Mouse (Mus musculus) heart, adult 2 months (tissue): ENCODE data around the gene Mx1. TPM values are rescaled to one million over a fixed set of nuclear protein-coding genes. Genes with fewer than 3 reads are reported as not detected.

ENCODE experiments used
- DNase-seq, 2 experiments: peaks; one replicate each; pipeline ENCODE4 v3.0.0; 2021
- H3K27ac ChIP-seq: fragments of 200-600 bp; 2 replicates; pipeline ENCODE4 v1.8.1; 2022
- H3K27me3 ChIP-seq: fragments of 200-500 bp; 2 replicates; pipeline ENCODE4 v1.6.1; 2012; ENCODE audit warnings: mild to moderate bottlenecking, low read length, inconsistent platforms, mixed read lengths; ENCODE audit not compliant: control insufficient read depth, insufficient read depth
- H3K36me3 ChIP-seq: fragments of 200-500 bp; 2 replicates; pipeline ENCODE4 v1.6.1; 2012; ENCODE audit warnings: low read length, inconsistent platforms; ENCODE audit not compliant: control insufficient read depth, insufficient read depth
- H3K4me1 ChIP-seq: fragments of 200-500 bp; 2 replicates; pipeline ENCODE4 v1.6.1; 2011; ENCODE audit warnings: low read length; ENCODE audit not compliant: control insufficient read depth, insufficient read depth
- H3K4me3 ChIP-seq: fragments of 200-600 bp; 2 replicates; pipeline ENCODE4 v1.8.1; 2022
- H3K79me2 ChIP-seq: fragments of 200-500 bp; replicated peaks from 2 replicates; pipeline ENCODE4 v1.6.1; 2012; ENCODE audit warnings: mild to moderate bottlenecking, inconsistent platforms, low read length, moderate library complexity, mixed read lengths; ENCODE audit not compliant: control insufficient read depth, insufficient read depth
- H3K9ac ChIP-seq: fragments of 200-500 bp; 2 replicates; pipeline ENCODE4 v1.6.1; 2012; ENCODE audit warnings: low read depth, mild to moderate bottlenecking, control low read depth, inconsistent platforms, low read length, mixed read lengths
- CTCF ChIP-seq: fragments of 200-600 bp; IDR thresholded peaks from 2 replicates; pipeline ENCODE4 v1.8.1; 2022; ENCODE audit warnings: antibody characterized with exemption, mild to moderate bottlenecking, moderate library complexity
- EP300 ChIP-seq: fragments of 200-500 bp; IDR thresholded peaks from 2 replicates; pipeline ENCODE4 v1.6.1; 2011; ENCODE audit warnings: low read depth, low read length, control low read depth; ENCODE audit not compliant: insufficient read depth
- POLR2A ChIP-seq: fragments of 200-500 bp; IDR thresholded peaks from 2 replicates; pipeline ENCODE4 v1.6.1; 2011; ENCODE audit warnings: mild to moderate bottlenecking, low read depth, low read length, control low read depth; ENCODE audit not compliant: insufficient read depth
- WGBS: fragments of 180-500 bp; shearing (Covaris S2); methylation state at CpG from one replicate; pipeline ENCODE4 v1.1.7; 2018; 5-methylcytosine and 5-hydroxymethylcytosine counted together
- intact Hi-C: fragments of 180-260 bp; cut with DNase I; formaldehyde crosslinking; loops from one replicate; pipeline ENCODE4 v1.15.1; 2025
- polyA plus RNA-seq: library from polyadenylated mRNA; depleted of rRNA; stranded (reverse); fragments of >200 nt; gene quantifications from 2 replicates; pipeline ENCODE4 v1.2.3, GENCODE M21; 2012
- total RNA-seq, 2 experiments: library from RNA; stranded (reverse); gene quantifications; 2 replicates each; pipeline ENCODE4 v1.2.3; 2021

The Mx1 gene
- total and polyA plus RNA-seq, 3 experiments: 0.59 to 2.1 (median 1.7) TPM

DNA sequence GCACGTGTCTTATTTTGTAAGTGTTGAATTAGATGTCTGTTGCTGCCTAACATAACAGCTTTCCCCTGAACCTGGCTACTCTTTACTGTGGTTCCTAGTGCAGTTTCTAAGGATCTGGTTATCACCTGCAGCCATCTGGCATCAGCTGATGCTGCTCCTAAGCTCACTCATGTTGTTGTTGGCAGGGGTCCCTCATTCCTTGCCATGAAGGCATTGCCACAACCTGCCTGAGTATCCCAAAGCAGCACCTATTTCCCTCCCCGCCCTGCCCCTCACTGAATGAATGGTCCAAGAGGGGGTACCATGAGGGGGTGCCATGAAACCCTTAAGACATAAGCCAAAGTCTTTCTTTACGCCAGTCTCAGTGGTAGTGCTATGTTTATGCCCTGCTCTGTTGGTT lies 34.7 kb downstream of the Mx1 start:
- Histone ChIP-seq H3K36me3 (no peaks in the 10 kb centered on the region), H3K27me3 (no peaks in the 10 kb centered on the region), H3K4me3 (no peak overlapping the region), H3K27ac (no peak overlapping the region), H3K9ac (no peak overlapping the region), H3K4me1 (peaks cover 2% of the 10 kb centered on the region), H3K79me2 (no peaks in the 10 kb centered on the region)
- TF ChIP-seq CTCF: no peak
- no peak for TF ChIP-seq POLR2A
- no peak for TF ChIP-seq EP300
- 84% methylated on average over 3 of the region's 3 CpGs for WGBS
- DNase-seq: no peak
- intact Hi-C loops: no loop called here

DNA sequence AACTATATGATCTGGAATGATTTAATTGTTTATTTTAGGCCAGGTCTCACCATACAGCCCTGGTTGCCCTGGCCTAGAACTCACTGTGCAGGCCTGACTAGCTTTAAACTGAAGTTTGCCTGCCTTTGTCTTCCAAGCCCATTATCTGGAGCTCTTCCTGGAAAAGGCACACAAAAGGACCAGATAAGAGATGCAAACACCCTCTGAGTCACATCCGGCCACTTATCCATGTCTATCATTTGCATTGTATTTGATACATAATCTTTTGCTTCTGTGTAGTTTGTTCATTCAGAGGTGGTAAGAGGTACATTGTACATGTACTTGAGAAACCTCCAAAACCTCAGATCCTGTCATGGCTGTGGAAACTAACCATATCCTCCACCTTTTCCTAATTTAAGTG lies 39.1 kb downstream of the Mx1 start:
- Histone ChIP-seq H3K4me3 (no peak overlapping the region), H3K79me2 (no peaks in the 10 kb centered on the region), H3K27ac (no peak overlapping the region), H3K27me3 (no peaks in the 10 kb centered on the region), H3K9ac (no peak overlapping the region), H3K4me1 (no peaks in the 10 kb centered on the region), H3K36me3 (no peaks in the 10 kb centered on the region)
- 48% methylated on average over 1 of the region's 1 CpGs for WGBS
- no peak for DNase-seq
- no peak for TF ChIP-seq CTCF
- no peak for TF ChIP-seq POLR2A
- intact Hi-C loops: no loop called here

DNA sequence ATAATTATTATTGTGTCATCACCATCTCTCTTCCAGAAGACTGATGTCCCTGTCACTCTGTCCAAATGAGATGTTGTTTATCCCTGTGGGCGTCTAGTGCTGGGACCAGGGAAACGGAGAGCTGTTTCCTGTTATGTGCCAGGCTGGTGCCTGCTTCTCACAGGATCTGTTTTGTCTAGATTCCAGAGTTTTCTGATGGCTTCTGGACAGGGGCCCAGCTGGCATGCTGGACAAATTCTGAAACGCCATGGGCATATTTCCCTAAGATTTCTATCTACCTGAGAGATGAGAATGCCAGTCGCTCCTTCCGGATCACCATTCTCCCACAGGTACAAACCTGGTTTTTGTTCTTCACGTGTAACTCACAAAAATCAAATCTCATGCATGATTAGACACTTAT lies 41.0 kb downstream of the Mx1 start:
- Histone ChIP-seq H3K4me3 (no peak overlapping the region), H3K36me3 (no peaks in the 10 kb centered on the region), H3K9ac (no peak overlapping the region), H3K27ac (no peak overlapping the region), H3K4me1 (no peaks in the 10 kb centered on the region), H3K79me2 (no peaks in the 10 kb centered on the region), H3K27me3 (no peaks in the 10 kb centered on the region)
- 75% methylated on average over 6 of the region's 6 CpGs for WGBS
- TF ChIP-seq POLR2A: no peak
- TF ChIP-seq EP300: no peak
- DNase-seq: no peak
- intact Hi-C loops: no loop called here

DNA sequence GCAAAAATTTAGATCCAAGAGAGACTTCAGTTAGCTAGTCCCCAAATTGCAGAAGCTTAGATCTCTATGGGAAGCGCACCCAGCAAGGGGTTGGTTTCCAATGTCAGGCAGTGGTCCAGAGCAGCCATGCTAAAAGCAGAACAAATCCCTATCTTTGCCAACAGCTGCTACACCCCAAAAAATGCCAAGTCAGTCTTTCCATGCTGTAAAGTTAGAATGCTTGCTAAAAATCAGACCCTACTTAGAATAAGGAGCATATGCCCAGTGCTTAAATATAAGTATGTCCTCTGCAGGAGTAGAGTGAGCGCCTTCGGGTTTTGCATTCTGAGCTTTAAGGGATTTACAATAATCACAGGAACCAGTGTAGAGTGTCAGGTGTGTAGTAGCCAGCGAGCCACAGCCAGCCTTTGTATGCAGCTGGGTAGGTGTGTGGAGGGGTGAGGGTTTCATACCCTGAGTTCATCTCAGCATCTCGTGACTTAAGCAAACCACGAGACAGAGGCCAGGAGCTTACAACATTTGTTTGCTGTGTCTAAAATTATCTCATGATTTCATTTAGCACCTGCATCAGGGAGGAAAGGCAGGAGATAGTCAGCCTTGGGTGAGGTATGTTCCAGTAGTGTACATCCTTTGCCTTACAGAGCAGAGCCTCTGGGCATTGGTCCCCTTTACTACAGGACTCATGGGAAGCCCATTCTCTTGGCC lies 43.8 kb downstream of the Mx1 start:
- intact Hi-C loops: loop anchor here (5.0 kb wide), 2 partner anchors 62 to 107 kb away; partner anchors contain the start of gene Bace2
- TF ChIP-seq EP300: no peak
- no peak for TF ChIP-seq CTCF
- no peak for TF ChIP-seq POLR2A
- Histone ChIP-seq H3K79me2 (no peaks in the 10 kb centered on the region), H3K36me3 (no peaks in the 10 kb centered on the region), H3K9ac (no peak overlapping the region), H3K4me1 (no peaks in the 10 kb centered on the region), H3K27ac (no peak overlapping the region), H3K27me3 (no peaks in the 10 kb centered on the region), H3K4me3 (no peak overlapping the region)
- no peak for DNase-seq
- 81% methylated on average over 6 of the region's 6 CpGs for WGBS

DNA sequence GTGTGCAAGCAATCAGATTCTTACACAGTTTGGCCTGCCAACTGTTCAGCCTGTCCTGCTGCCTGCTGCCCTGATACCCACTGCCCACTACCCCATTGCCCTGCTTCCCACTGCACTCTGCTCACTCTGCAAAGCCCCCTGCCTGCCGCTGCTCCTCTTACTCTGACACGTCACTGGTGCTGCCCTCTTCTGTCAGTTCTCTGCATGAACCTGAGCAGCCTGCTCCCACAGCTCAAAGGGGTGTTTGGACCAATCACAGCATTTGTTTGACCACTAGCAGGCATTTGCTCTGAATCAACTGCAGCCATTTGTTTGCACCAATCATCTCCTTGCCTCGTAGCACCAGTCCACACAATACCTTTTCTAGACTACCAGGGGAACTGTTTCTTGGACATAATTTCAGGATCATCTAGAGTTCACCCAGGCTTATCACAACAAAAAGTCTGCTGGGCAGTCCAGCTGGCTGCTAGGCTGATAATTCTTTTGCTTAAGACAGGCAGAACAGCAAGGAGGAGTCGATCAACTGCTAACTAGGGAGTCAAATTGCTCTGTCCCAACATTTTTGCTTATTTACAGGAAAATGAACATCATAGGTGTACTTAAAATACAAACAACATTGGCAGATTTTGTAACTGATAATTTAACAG lies 44.7 kb downstream of the Mx1 start:
- no peaks in the 10 kb centered on the region for H3K79me2 ChIP-seq
- H3K36me3 ChIP-seq: no peaks in the 10 kb centered on the region
- intact Hi-C loops: loop anchor here (5.0 kb wide), 2 partner anchors 61 to 106 kb away; partner anchors contain the start of gene Bace2
- TF ChIP-seq CTCF (peak; percentile 70), POLR2A (no peak), EP300 (no peak)
- no peak overlapping the region for H3K27ac ChIP-seq
- H3K4me3 ChIP-seq: no peak overlapping the region
- DNase-seq: peak; percentile 44 to 49
- no peaks in the 10 kb centered on the region for H3K27me3 ChIP-seq
- H3K9ac ChIP-seq: no peak overlapping the region
- no peaks in the 10 kb centered on the region for H3K4me1 ChIP-seq
- 26% methylated on average over 4 of the region's 4 CpGs for WGBS

DNA sequence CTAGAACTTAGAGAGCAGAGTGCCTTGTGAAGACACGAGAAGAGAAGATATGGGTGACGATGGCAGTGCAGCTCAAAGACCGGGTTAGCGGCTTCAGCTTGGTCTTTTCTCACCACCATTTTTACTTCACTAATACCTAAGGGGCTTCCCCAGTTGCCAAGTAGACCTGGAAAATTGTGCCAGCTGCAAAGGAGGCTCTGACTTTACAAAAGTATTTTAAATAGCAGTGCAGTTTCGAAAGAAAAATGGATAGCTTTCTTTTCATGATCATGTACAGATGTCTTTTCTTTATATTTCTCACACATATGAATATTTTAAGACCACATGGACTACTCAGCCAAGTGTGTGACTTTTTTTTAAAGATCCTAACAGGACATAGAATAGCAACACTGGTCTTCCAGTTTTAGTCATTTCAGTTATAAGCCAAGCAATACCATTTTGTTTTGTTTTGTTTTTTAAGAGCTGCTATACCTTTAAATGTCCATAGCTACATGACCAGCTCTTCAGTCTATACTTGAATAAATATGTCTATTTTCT lies 57.2 kb downstream of the Mx1 start:
- H3K9ac ChIP-seq: no peak overlapping the region
- peaks cover 1% of the 10 kb centered on the region; the same call in 1 of the 2 replicates for H3K4me1 ChIP-seq
- TF ChIP-seq CTCF: no peak
- TF ChIP-seq EP300: no peak
- no peak for TF ChIP-seq POLR2A
- 91% methylated on average over 5 of the region's 5 CpGs for WGBS
- H3K79me2 ChIP-seq: no peaks in the 10 kb centered on the region
- no peaks in the 10 kb centered on the region for H3K36me3 ChIP-seq
- no peak overlapping the region for H3K4me3 ChIP-seq
- intact Hi-C loops: no loop called here
- DNase-seq: no peak
- H3K27ac ChIP-seq: no peak overlapping the region
- H3K27me3 ChIP-seq: no peaks in the 10 kb centered on the region
